Mouse (Mus musculus) hindbrain, postnatal 0 days (tissue): ENCODE data around the gene 4921524J17Rik. TPM values are rescaled to one million over a fixed set of nuclear protein-coding genes. Genes with fewer than 3 reads are reported as not detected.
A peak's percentile ranks its signal among the peaks of the same experiment; 100 is the strongest.

Experiments
- ATAC-seq: fragments of 200-750 bp; cut with Nextera tagmentation; 2 replicates; pipeline ENCODE4 v1.8.0; 2017; ENCODE audit warnings: mild to moderate bottlenecking, moderate TSS enrichment, moderate library complexity
- DNase-seq: peaks from one replicate; pipeline ENCODE4 v3.0.0-alpha.2; 2015; ENCODE audit warnings: low spot score
- H3K27ac ChIP-seq: fragments of 300-500 bp; sonication (generic); 2 replicates; pipeline ENCODE4 v1.5.1; 2014; ENCODE audit warnings: mild to moderate bottlenecking
- H3K27me3 ChIP-seq: fragments of 300-500 bp; sonication (generic); 2 replicates; pipeline ENCODE4 v1.6.1; 2014; ENCODE audit warnings: low read length, mixed read lengths; ENCODE audit not compliant: insufficient read depth
- H3K36me3 ChIP-seq: fragments of 300-500 bp; sonication (generic); 2 replicates; pipeline ENCODE4 v1.6.1; 2014; ENCODE audit warnings: low read length, mixed read lengths; ENCODE audit not compliant: insufficient read depth
- H3K4me1 ChIP-seq: fragments of 300-500 bp; sonication (generic); 2 replicates; pipeline ENCODE4 v1.6.1; 2014; ENCODE audit warnings: antibody characterized with exemption, low read length, mixed read lengths; ENCODE audit not compliant: insufficient read depth
- H3K4me2 ChIP-seq: fragments of 300-500 bp; sonication (generic); 2 replicates; pipeline ENCODE4 v1.6.1; 2014; ENCODE audit warnings: low read depth, mild to moderate bottlenecking, low read length, moderate library complexity, mixed read lengths
- H3K4me3 ChIP-seq: fragments of 300-500 bp; sonication (generic); 2 replicates; pipeline ENCODE4 v1.5.1; 2014; ENCODE audit warnings: low read length
- H3K9ac ChIP-seq: fragments of 300-500 bp; sonication (generic); replicated peaks from 2 replicates; pipeline ENCODE4 v1.6.1; 2014; ENCODE audit warnings: mild to moderate bottlenecking, low read length, moderate library complexity, mixed read lengths
- H3K9me3 ChIP-seq: fragments of 300-500 bp; sonication (generic); 2 replicates; pipeline ENCODE4 v1.6.1; 2016; ENCODE audit warnings: low read length, mixed read lengths
- CTCF ChIP-seq: IDR thresholded peaks from 2 replicates; pipeline ENCODE4 v1.5.1; 2016; ENCODE audit warnings: antibody characterized with exemption, control low read depth, low read depth
- WGBS: fragments of 180-500 bp; shearing (Covaris S2); extraction: QIAGEN DNeasy Blood & Tissue Kit; methylation state at CpG from one replicate; pipeline ENCODE4 v1.1.7; 2014; 5-methylcytosine and 5-hydroxymethylcytosine counted together
- polyA plus RNA-seq: library from polyadenylated mRNA; unstranded; fragments of >200 nt; fragmentation: Nextera tagmentation; extraction: Ambion mirVana; gene quantifications from 2 replicates; pipeline ENCODE4 v1.2.1, GENCODE M21; 2015
- total RNA-seq: library from RNA; depleted of rRNA; stranded (reverse); fragments of >200 nt; gene quantifications from 2 replicates; pipeline ENCODE4 v1.2.3, GENCODE M21; 2014

Gene 4921524J17Rik
- total and polyA plus RNA-seq, 2 experiments from 2014 or later: 13.6 to 43.0 TPM

GRCm38 (mm10) chr8:85408053-85408505 is 24.6 kb downstream of the 4921524J17Rik start:
- 54% methylated on average over 7 of the region's 7 CpGs for whole genome bisulfite sequencing

GRCm38 (mm10) chr8:85405961-85406360 is 26.7 kb downstream of the 4921524J17Rik start:
- Histone ChIP-seq H3K4me3 (no peak overlapping the region), H3K27ac (no peak overlapping the region), H3K4me2 (no peak overlapping the region), H3K9me3 (no peaks in the 10 kb centered on the region), H3K27me3 (no peaks in the 10 kb centered on the region), H3K36me3 (no peaks in the 10 kb centered on the region), H3K9ac (no peak overlapping the region), H3K4me1 (no peaks in the 10 kb centered on the region)
- WGBS: 65% methylated on average over 10 of the region's 10 CpGs
- ATAC-seq (no peak), DNase-seq (no peak)
- TF ChIP-seq CTCF: no peak

More at GRCm38 (mm10) chr8:85408053-85408505, 24.6 kb downstream of the 4921524J17Rik start:
- Histone ChIP-seq H3K4me2 (no peak overlapping the region), H3K36me3 (no peaks in the 10 kb centered on the region), H3K9me3 (no peaks in the 10 kb centered on the region), H3K9ac (no peak overlapping the region), H3K27ac (no peak overlapping the region), H3K4me1 (no peaks in the 10 kb centered on the region), H3K27me3 (no peaks in the 10 kb centered on the region), H3K4me3 (no peak overlapping the region)
- peak; percentile 62 for TF ChIP-seq CTCF
- DNase-seq (peak; percentile 67), ATAC-seq (no peak)

GRCm38 (mm10) chr8:85405418-85405817 is 27.2 kb downstream of the 4921524J17Rik start:
- no peak for TF ChIP-seq CTCF
- WGBS: 36% methylated on average over 3 of the region's 3 CpGs
- no peak for ATAC-seq
- H3K36me3 ChIP-seq: no peaks in the 10 kb centered on the region
- no peak overlapping the region for H3K27ac ChIP-seq
- H3K4me3 ChIP-seq: no peak overlapping the region
- no peak overlapping the region for H3K9ac ChIP-seq
- no peak for DNase-seq
- no peaks in the 10 kb centered on the region for H3K27me3 ChIP-seq
- H3K4me2 ChIP-seq: no peak overlapping the region
- no peaks in the 10 kb centered on the region for H3K4me1 ChIP-seq
- H3K9me3 ChIP-seq: no peaks in the 10 kb centered on the region

- peak; percentile 31 for TF ChIP-seq CTCF
- Histone ChIP-seq H3K4me2 (no peak overlapping the region), H3K27ac (no peak overlapping the region), H3K9me3 (no peaks in the 10 kb centered on the region), H3K4me3 (no peak overlapping the region), H3K27me3 (no peaks in the 10 kb centered on the region), H3K9ac (no peak overlapping the region), H3K36me3 (no peaks in the 10 kb centered on the region), H3K4me1 (no peaks in the 10 kb centered on the region)
- DNase-seq: no peak
- no peak for ATAC-seq
- 88% methylated on average over 4 of the region's 4 CpGs for WGBS
Measured at GRCm38 (mm10) chr8:85398548-85398947, 34.1 kb downstream of the 4921524J17Rik start.

- peak; percentile 68 for TF ChIP-seq CTCF
- H3K36me3 ChIP-seq: no peaks in the 10 kb centered on the region
- ATAC-seq: no peak
- DNase-seq: peak; percentile 29
- WGBS: 45% methylated on average over 5 of the region's 5 CpGs
- no peaks in the 10 kb centered on the region for H3K27me3 ChIP-seq
- no peak overlapping the region for H3K4me2 ChIP-seq
- H3K9ac ChIP-seq: no peak overlapping the region
- no peak overlapping the region for H3K4me3 ChIP-seq
- no peaks in the 10 kb centered on the region for H3K9me3 ChIP-seq
- H3K4me1 ChIP-seq: no peaks in the 10 kb centered on the region
- no peak overlapping the region for H3K27ac ChIP-seq
Measured at GRCm38 (mm10) chr8:85397508-85397907, 35.1 kb downstream of the 4921524J17Rik start.

- Histone ChIP-seq H3K9me3 (no peaks in the 10 kb centered on the region), H3K27ac (no peak overlapping the region), H3K27me3 (no peaks in the 10 kb centered on the region), H3K4me3 (no peak overlapping the region), H3K9ac (no peak overlapping the region), H3K36me3 (no peaks in the 10 kb centered on the region), H3K4me2 (no peak overlapping the region), H3K4me1 (no peaks in the 10 kb centered on the region)
- 92% methylated on average over 5 of the region's 5 CpGs for WGBS
- DNase-seq (no peak), ATAC-seq (no peak)
- no peak for TF ChIP-seq CTCF
Measured at GRCm38 (mm10) chr8:85396432-85397079, 36.1 kb downstream of the 4921524J17Rik start.

- H3K4me1 ChIP-seq: no peaks in the 10 kb centered on the region
- no peak overlapping the region for H3K4me2 ChIP-seq
- TF ChIP-seq CTCF: no peak
- H3K27ac ChIP-seq: no peak overlapping the region
- H3K9me3 ChIP-seq: no peaks in the 10 kb centered on the region
- H3K27me3 ChIP-seq: no peaks in the 10 kb centered on the region
- DNase-seq: no peak
- WGBS: 87% methylated on average over 8 of the region's 8 CpGs
- H3K9ac ChIP-seq: no peak overlapping the region
- no peak for ATAC-seq
- no peaks in the 10 kb centered on the region for H3K36me3 ChIP-seq
- H3K4me3 ChIP-seq: no peak overlapping the region
Measured at GRCm38 (mm10) chr8:85395681-85396431, 36.8 kb downstream of the 4921524J17Rik start.
